Mouse (Mus musculus): Measurements from ENCODE around the gene Srp9. TPM values are rescaled to one million over a fixed set of nuclear protein-coding genes. Genes with fewer than 3 reads are reported as not detected.

Gene Srp9
- polyA plus RNA-seq, 1 experiment from 2014 or later, result 163 TPM

DNA sequence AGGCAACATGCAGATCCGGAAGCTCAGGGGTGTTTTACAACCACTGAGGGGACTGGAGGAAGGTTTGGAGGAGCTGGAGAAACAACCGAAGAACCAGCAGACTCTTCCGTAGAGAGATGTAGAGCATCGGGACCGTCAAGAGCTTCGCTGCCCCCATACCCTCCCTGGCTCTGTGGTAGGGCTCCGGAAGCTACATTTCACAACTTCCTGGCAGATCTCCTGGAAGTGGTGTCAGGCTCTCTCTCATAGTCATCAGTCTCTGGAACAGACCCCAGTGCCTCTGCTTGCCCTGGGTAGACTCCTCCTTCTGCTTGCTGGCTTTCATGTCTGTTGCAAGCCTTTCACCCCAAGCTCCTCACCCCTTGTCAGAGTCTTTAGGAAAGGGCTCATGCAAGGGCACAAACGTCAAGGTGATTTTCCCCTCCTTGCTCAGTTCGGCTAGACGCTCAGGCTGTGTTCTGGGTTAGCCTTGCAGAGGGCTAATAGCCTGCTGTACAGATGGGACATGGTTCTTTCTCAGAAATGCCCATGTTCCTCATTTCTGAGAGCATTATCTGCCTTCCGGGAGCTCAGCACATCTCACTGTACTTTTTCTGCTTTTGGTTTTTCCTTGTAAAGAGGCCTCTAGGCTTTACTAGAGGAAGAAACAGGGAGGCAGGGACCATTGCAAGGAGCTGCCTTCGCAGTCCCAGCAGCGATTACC, 16.0 kb upstream of the Srp9 start:
- no peaks in the 10 kb centered on the region for H3K36me3 ChIP-seq
- no peak overlapping the region for H3K9ac ChIP-seq
- no peaks in the 10 kb centered on the region for H3K9me3 ChIP-seq
- 61% methylated on average over 13 of the region's 13 CpGs for WGBS
- no peaks in the 10 kb centered on the region for H3K27me3 ChIP-seq
- H3K27ac ChIP-seq, result no peak overlapping the region
- no peak overlapping the region for H3K4me3 ChIP-seq
- H3K4me1 ChIP-seq, result peaks cover 38% of the 10 kb centered on the region
- ATAC-seq (ENCODE audit: insufficient number of reproducible peaks, low FRiP score, low TSS enrichment, low read depth), result no peak
- no peak overlapping the region for H3K4me2 ChIP-seq

DNA sequence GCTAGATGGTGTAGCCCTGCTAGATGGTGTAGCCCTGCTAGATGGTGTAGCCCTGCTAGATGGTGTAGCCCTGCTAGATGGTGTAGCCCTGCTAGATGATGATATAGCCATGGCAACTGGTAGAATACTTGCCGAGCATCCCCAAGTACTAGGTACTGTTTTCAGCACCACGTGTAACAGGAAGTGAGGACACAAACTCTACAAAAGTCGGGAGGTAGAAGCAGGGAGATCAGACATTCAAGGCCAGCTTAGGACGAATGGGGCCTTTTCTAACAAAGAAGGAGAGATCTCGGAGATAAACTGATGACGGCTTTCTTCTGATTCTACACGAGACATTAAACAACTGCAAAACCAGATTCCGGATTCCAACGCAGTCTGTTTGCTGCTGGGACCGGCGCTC, 14.4 kb upstream of the Srp9 start:
- H3K4me1 ChIP-seq, result peaks cover 47% of the 10 kb centered on the region
- ATAC-seq (ENCODE audit: insufficient number of reproducible peaks, low FRiP score, low TSS enrichment, low read depth), result no peak
- H3K36me3 ChIP-seq, result no peaks in the 10 kb centered on the region

DNA sequence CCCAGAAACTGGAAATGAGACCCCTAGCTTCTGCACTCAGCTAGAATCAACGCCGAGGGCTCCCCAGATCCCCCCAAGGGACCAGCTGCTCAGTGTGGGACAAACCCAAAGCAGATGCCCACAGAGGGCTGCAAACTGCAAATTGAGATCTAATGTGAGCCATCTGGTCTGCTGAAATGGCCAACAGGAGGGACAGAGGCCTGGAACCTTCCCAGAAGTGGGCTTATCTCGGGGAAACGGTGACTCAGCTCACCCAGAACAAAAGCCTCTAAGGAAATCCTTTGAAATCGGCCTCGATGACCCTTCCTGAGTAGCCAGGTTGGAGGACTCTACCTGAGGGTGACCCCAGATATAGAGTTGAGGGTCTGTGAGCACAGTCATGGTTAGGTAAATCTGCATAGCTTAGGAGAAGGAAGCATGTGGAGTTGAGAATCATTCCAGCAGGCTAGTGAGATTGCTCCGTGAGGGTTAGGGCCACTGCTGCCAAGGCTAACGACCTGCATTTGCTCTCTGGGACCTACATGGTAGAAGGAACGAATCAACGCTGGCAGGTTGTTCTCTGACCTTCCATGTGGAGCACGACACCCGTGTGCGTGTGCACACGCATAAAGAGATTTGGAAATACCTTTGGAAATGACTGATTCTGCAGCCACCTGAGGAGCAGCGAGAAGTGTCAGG, 13.7 kb upstream of the Srp9 start:
- H3K9ac ChIP-seq, result no peak overlapping the region
- H3K27ac ChIP-seq, result no peak overlapping the region
- no peaks in the 10 kb centered on the region for H3K27me3 ChIP-seq
- H3K4me3 ChIP-seq, result no peak overlapping the region
- 49% methylated on average over 15 of the region's 15 CpGs for WGBS
- no peak for ATAC-seq (ENCODE audit: insufficient number of reproducible peaks, low FRiP score, low TSS enrichment, low read depth)
- no peaks in the 10 kb centered on the region for H3K36me3 ChIP-seq
- H3K4me2 ChIP-seq, result no peak overlapping the region
- no peaks in the 10 kb centered on the region for H3K9me3 ChIP-seq
- H3K4me1 ChIP-seq, result peaks cover 54% of the 10 kb centered on the region

More for the DNA sequence above, 14.4 kb upstream of the Srp9 start:
- Histone ChIP-seq H3K27ac (no peak overlapping the region), H3K4me2 (no peak overlapping the region), H3K9ac (no peak overlapping the region), H3K4me3 (no peak overlapping the region), H3K9me3 (no peaks in the 10 kb centered on the region), H3K27me3 (no peaks in the 10 kb centered on the region)
- 78% methylated on average over 11 of the region's 11 CpGs for WGBS

DNA sequence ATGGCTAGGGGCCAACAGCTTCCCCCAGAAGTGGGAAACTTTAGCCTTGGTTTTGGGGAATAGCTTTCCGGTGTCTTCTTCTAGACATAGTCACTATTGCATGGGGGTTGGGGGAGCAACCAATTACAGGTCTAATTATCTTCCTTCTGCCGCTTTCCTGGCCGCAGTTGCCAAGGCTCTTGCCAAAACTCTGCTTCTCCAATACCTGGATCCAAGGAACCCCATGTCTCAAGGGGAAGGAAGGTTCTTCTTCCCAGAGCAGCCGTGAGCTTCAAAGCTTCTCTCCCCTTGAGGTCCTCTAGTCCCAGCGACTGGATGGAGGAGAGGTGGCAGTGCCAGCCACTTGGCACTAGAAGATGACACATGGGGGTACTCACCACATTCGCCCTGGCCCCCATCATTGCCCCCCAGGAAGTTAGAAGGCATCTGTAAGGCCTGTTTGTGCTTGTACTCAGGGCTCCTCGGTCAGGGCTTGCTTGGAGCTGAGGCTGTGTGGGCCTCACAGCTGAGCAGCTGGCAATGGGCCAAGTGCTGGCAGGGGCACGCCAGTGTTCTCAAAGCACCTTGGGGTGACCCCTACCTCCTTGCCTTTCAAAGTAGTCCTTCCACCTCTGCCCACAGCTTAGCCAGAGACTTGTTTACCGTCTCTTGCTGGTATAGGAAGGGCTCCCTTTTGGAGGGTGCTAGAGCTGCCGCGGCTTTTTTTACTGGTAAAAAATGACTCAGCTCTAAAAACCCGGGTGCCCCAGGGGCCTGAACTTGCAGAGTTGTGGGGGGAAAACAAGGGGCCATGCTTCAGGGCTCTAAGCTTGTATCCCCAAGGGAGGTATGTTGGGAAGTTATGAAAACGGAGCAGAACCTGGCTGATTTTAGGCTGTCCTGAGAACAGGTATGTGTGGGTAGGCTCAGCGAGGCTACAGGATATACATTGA, 12.9 kb upstream of the Srp9 start:
- Histone ChIP-seq H3K4me1 (peaks cover 55% of the 10 kb centered on the region), H3K4me3 (no peak overlapping the region), H3K36me3 (no peaks in the 10 kb centered on the region), H3K4me2 (no peak overlapping the region), H3K9ac (no peak overlapping the region), H3K27ac (0 out of 2 replicates have a peak overlapping the region, but pooled peaks have one; percentile 12), H3K27me3 (no peaks in the 10 kb centered on the region), H3K9me3 (no peaks in the 10 kb centered on the region)
- 0 out of 2 replicates have a peak, but pooled peaks have one; percentile 21 for ATAC-seq (ENCODE audit: insufficient number of reproducible peaks, low FRiP score, low TSS enrichment, low read depth)
- WGBS, result 45% methylated on average over 14 of the region's 14 CpGs

DNA sequence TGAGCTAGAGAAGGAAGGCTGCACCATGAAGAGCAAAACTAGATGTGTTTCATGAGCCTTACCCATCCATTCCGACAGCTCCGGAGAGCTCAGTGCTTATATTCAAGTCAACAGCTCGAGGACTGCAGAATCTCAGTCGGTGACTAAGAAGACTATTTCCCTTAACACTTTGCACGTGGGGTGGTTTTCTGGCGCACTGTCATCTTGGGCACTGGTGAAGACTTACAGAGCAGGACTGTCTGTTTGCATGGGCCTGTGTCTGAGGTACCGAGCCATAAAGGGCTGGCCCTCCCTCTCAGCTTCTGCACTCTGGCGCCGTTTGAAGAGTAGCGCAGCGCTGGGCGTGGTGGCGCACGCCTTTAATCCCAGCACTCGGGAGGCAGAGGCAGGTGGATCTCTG, 12.2 kb upstream of the Srp9 start:
- 89% methylated on average over 15 of the region's 15 CpGs for WGBS
- no peak overlapping the region for H3K27ac ChIP-seq
- no peaks in the 10 kb centered on the region for H3K36me3 ChIP-seq
- ATAC-seq (ENCODE audit: insufficient number of reproducible peaks, low FRiP score, low TSS enrichment, low read depth), result no peak
- H3K27me3 ChIP-seq, result no peaks in the 10 kb centered on the region
- peaks cover 55% of the 10 kb centered on the region for H3K4me1 ChIP-seq
- H3K4me3 ChIP-seq, result no peak overlapping the region
- no peak overlapping the region for H3K9ac ChIP-seq
- no peak overlapping the region for H3K4me2 ChIP-seq
- no peaks in the 10 kb centered on the region for H3K9me3 ChIP-seq

DNA sequence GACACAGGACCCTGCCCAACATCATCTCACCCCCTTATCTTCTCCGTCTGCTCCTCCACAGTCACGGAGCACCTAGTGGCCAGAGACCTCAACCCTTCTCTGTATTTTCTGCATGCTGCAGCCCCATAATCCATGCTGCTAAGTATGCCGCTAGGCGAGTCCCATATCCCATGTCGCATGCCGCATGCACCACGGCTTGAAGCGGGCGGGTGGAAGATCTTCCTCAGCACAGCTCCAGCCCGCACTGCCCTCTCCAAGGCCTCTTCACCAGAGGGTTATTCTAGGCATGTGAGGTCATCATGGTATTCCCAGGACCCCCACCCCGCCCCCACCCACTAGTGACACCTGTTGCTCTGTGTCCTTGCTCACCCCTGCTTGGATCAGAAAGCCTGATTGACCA, 11.4 kb upstream of the Srp9 start:
- no peak for ATAC-seq (ENCODE audit: insufficient number of reproducible peaks, low FRiP score, low TSS enrichment, low read depth)
- WGBS, result 91% methylated on average over 11 of the region's 11 CpGs
- Histone ChIP-seq H3K9ac (no peak overlapping the region), H3K9me3 (no peaks in the 10 kb centered on the region), H3K36me3 (no peaks in the 10 kb centered on the region), H3K4me2 (no peak overlapping the region), H3K4me3 (no peak overlapping the region), H3K4me1 (peaks cover 54% of the 10 kb centered on the region), H3K27ac (no peak overlapping the region), H3K27me3 (no peaks in the 10 kb centered on the region)

DNA sequence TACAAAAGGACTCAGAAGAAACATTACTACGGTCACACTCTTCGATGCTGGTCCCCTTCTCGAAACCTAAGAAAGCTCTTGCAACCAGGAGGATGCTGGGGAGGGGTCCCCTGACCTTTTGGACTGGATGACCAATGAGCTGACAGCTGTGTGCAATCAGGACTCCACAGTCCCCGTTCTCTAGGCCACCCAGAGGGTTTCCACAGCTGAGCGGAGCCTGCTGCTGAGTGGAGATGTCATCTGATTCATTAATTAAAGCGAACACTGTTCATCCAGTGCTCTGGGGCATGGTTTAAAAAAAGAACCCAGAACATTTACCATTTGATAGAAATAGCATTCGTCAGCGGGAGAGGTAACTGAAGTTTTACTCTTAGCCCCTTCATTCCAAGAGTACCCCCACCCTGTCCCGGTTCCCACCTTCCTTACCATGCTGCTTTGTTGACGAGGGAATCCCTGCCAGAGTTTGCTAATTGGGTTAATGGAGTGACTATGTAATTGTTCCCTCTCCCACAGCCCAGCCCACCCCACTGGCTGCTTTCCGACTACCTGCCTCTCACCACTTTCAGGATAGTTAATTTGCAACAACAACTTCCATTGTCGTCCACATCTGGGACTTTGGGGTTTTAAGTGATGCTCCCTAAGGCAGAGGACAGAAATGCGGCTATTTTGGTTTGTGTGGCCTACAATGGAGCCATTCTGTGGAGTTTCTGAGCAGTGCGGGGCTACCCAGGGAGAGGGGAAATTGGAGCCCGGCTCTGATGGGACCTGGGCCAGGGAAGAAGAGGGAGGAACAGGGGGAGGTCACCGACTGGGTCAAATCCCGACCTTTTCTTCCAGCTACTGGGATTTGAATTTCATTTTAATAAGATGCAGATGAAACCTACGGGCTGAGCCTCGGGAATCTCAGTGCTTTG, 10.7 kb upstream of the Srp9 start:
- no peak overlapping the region for H3K27ac ChIP-seq

DNA sequence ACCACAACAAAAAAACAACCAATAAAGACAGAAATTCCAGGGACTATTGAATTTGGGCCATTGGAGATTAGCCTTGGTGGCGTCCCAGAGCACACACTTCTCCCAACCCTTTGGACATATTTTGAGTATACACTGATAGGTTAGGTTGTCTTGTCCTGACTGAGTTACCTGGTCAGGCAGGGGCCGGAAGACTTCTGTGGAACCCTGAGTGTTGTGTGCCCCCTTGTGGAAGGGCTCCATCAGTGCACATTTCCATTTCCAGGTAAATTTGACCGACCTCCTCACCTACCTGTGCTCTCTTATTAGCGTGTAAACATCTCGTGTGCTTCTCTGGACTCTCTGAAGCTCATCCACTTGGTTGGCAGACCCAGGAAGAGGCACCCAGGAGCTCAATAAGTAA, 9.3 kb upstream of the Srp9 start:
- no peak overlapping the region for H3K9ac ChIP-seq
- no peaks in the 10 kb centered on the region for H3K36me3 ChIP-seq
- H3K9me3 ChIP-seq, result no peaks in the 10 kb centered on the region
- WGBS, result 15% methylated on average over 5 of the region's 5 CpGs
- H3K4me3 ChIP-seq, result no peak overlapping the region
- no peak overlapping the region for H3K4me2 ChIP-seq
- H3K27me3 ChIP-seq, result no peaks in the 10 kb centered on the region
- peaks cover 44% of the 10 kb centered on the region for H3K4me1 ChIP-seq
- no peak for ATAC-seq (ENCODE audit: insufficient number of reproducible peaks, low FRiP score, low TSS enrichment, low read depth)
- H3K27ac ChIP-seq, result peak overlapping the region; percentile 74; the same call in 1 of the 2 replicates

More for the DNA sequence above, 10.7 kb upstream of the Srp9 start:
- no peak overlapping the region for H3K4me2 ChIP-seq
- peaks cover 46% of the 10 kb centered on the region for H3K4me1 ChIP-seq
- 40% methylated on average over 19 of the region's 19 CpGs for WGBS
- H3K36me3 ChIP-seq, result no peaks in the 10 kb centered on the region
- no peaks in the 10 kb centered on the region for H3K9me3 ChIP-seq
- no peak overlapping the region for H3K9ac ChIP-seq
- ATAC-seq (ENCODE audit: insufficient number of reproducible peaks, low FRiP score, low TSS enrichment, low read depth), result no peak
- H3K4me3 ChIP-seq, result no peak overlapping the region
- no peaks in the 10 kb centered on the region for H3K27me3 ChIP-seq

DNA sequence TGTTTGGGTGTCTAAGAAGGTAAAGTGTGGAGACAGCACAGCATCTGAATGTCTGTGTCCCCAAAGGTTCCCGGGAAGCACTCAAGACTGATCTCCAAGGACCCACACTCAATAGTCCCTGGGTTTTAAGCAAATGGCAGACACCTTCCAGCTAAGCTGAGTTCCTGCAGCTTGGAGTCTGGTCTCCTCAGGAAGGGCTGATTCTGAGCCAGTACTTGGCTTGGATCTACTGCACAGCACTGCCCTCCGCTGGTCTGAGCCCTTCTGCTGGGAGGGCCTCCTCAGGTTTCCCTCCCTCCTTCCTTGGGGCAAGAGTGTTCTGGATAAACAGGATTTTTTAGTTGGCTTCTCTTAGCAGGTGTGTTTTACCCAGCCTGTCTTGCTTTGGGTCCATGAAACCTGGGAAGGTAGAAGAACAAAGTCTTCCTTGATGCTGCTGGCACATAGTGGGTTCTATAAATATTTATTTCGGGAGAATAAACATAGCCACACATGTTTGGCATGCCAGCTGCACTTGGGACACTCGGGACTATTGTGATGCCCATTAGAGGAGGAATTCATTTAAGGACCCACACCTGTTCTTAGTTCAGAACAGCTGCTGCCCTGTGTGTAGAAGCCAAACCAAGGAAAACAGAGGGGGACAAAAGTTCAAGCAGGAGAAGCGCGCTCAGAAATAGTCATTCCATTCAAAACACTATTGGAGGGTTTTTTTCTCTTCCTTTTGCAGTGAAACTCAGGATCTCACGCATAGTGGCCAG, 8.7 kb upstream of the Srp9 start:
- no peaks in the 10 kb centered on the region for H3K9me3 ChIP-seq
- H3K4me2 ChIP-seq, result no peak overlapping the region
- ATAC-seq (ENCODE audit: insufficient number of reproducible peaks, low FRiP score, low TSS enrichment, low read depth), result peak; percentile 56; the same call in 1 of the 2 replicates
- no peak overlapping the region for H3K9ac ChIP-seq
- WGBS, result 25% methylated on average over 7 of the region's 7 CpGs
- H3K4me3 ChIP-seq, result no peak overlapping the region
- H3K27ac ChIP-seq, result peak overlapping the region; percentile 74; the same call in 1 of the 2 replicates
- no peaks in the 10 kb centered on the region for H3K27me3 ChIP-seq
- no peaks in the 10 kb centered on the region for H3K36me3 ChIP-seq
- H3K4me1 ChIP-seq, result peaks cover 39% of the 10 kb centered on the region

DNA sequence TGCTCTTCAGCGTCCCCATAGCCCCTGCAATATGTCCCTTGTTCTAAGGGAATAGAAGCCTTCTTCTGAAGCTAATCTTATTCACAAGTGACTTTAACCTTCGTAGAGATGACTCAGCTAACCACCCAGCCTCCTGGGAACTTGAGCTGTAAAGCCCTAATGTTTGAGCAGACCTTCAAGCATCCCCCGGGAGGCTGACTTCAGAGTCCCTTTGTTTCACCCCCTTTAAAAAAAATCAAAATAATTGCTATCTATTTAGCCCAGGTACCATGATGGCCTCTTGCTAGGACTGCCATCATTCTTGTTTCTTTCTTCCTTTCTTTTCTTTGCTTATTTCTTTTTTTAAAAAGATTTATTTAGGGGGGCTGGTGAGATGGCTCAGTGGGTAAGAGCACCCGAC, 2.1 kb upstream of the Srp9 start:
- H3K9me3 ChIP-seq, result no peaks in the 10 kb centered on the region
- 81% methylated on average over 4 of the region's 4 CpGs for WGBS
- H3K9ac ChIP-seq, result no peak overlapping the region
- peaks cover 20% of the 10 kb centered on the region for H3K4me1 ChIP-seq
- H3K4me3 ChIP-seq, result no peak overlapping the region
- H3K27me3 ChIP-seq, result no peaks in the 10 kb centered on the region
- no peak overlapping the region for H3K27ac ChIP-seq
- H3K36me3 ChIP-seq, result peaks cover 6% of the 10 kb centered on the region; the same call in 1 of the 2 replicates
- no peak for ATAC-seq (ENCODE audit: insufficient number of reproducible peaks, low FRiP score, low TSS enrichment, low read depth)
- H3K4me2 ChIP-seq, result no peak overlapping the region
